Mouse (Mus musculus) midbrain, embryonic 15.5 days (tissue): ENCODE results near the gene Spata2. TPM values are rescaled to one million over a fixed set of nuclear protein-coding genes. Genes with fewer than 3 reads are reported as not detected.
A peak's percentile ranks its signal among the peaks of the same experiment; 100 is the strongest.

Experiments used
- ATAC-seq: fragments of 200-750 bp; cut with Nextera tagmentation; replicated peaks from 2 replicates; pipeline ENCODE4 v1.8.0; 2017; ENCODE audit warnings: moderate TSS enrichment
- H3K27ac ChIP-seq: fragments of 300-500 bp; sonication (generic); 2 replicates; pipeline ENCODE4 v1.5.1; 2015; ENCODE audit warnings: mild to moderate bottlenecking, inconsistent platforms
- H3K27me3 ChIP-seq: fragments of 300-500 bp; sonication (generic); replicated peaks from 2 replicates; pipeline ENCODE4 v1.6.1; 2015; ENCODE audit warnings: inconsistent platforms
- H3K36me3 ChIP-seq: fragments of 300-500 bp; sonication (generic); replicated peaks from 2 replicates; pipeline ENCODE4 v1.6.1; 2015; ENCODE audit warnings: inconsistent platforms
- H3K4me1 ChIP-seq: fragments of 300-500 bp; sonication (generic); 2 replicates; pipeline ENCODE4 v1.6.1; 2015; ENCODE audit warnings: inconsistent platforms
- H3K4me2 ChIP-seq: fragments of 300-500 bp; sonication (generic); 2 replicates; pipeline ENCODE4 v1.6.1; 2015; ENCODE audit warnings: inconsistent platforms, mild to moderate bottlenecking, moderate library complexity
- H3K4me3 ChIP-seq: fragments of 300-500 bp; sonication (generic); 2 replicates; pipeline ENCODE4 v1.5.1; 2015; ENCODE audit warnings: mild to moderate bottlenecking, inconsistent platforms
- H3K9ac ChIP-seq: fragments of 300-500 bp; sonication (generic); 2 replicates; pipeline ENCODE4 v1.6.1; 2015; ENCODE audit warnings: mild to moderate bottlenecking, inconsistent platforms
- H3K9me3 ChIP-seq: fragments of 300-500 bp; sonication (generic); 2 replicates; pipeline ENCODE4 v1.6.1; 2016; ENCODE audit warnings: inconsistent platforms
- WGBS: fragments of 180-500 bp; shearing (Covaris S2); methylation state at CpG from one replicate; pipeline ENCODE4 v1.1.7; 2015; ENCODE audit warnings: mixed read lengths; 5-methylcytosine and 5-hydroxymethylcytosine counted together
- polyA plus RNA-seq: library from polyadenylated mRNA; unstranded; fragments of >200 nt; fragmentation: Nextera tagmentation; extraction: Ambion mirVana; gene quantifications from 2 replicates; pipeline ENCODE4 v1.2.1, GENCODE M21; 2015

Spata2 gene
- polyA plus RNA-seq, 1 experiment from 2014 or later: 34.3 TPM

DNA sequence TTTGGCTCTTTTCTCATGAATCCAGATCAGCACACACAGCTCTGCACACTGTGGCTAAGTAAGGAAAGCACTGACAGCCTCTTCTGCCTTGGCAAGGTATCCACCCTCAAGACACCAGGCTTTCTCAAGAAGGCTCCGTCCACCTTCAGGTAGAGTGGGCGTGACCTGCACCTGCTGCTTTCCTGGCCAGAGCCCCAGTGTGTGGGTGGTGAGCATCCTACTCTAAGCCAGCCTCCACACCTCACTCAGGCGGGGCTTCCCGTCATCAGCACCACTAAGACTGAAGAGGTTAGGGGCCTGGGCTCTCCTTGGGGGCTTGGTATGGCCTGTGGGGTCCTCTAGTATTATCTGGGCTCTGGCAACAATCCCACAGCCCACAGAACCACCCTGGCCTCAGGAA, 6.1 kb downstream of the Spata2 start:
- WGBS: 92% methylated on average over 4 of the region's 4 CpGs
- Histone ChIP-seq H3K27me3 (no peaks in the 10 kb centered on the region), H3K4me1 (peaks cover 16% of the 10 kb centered on the region), H3K27ac (no peak overlapping the region), H3K9ac (no peak overlapping the region), H3K9me3 (no peaks in the 10 kb centered on the region), H3K4me2 (no peak overlapping the region), H3K4me3 (no peak overlapping the region), H3K36me3 (peaks cover 21% of the 10 kb centered on the region)
- ATAC-seq: no peak

DNA sequence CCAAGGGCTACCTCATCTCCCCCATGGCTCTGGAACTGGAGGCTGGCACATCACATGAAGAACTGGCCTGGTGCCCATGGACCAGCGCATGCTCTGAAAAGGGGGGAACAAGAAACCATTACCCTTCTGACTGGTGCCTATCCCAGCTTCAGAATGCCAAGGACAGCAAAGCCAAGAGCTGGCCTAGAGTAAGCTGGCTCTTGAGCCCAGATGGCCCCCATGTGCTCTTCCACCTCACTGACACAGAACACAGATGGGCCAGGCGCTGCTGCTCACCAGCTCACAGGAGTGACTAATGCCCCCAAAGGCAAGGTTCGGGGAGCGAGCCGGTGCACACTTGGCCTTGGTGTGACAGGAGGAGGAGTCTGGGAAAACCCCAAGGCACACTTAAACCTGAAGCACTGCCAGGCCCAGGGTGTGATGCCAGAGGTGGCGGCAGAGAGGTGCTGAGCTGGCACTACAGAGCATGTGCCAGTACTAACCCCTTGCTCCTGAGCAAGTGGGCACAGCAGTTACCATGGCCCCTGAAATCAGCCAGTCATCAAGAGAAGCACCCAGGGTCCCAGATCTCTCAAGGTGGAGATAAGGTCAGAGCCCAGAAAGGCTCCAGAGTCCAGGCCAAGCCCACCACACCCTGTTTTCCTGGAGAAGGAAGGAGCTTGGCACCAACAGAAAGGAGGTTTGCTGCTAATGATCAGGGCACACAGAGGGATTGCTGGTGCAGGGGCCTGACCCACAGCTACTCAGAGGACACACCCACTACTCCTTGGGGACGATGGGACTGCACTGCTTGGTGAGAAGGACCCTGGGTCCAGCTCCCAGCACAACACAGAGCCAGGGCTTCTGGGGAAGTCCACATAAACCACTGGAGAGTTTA, 6.9 kb downstream of the Spata2 start:
- no peak overlapping the region for H3K27ac ChIP-seq
- no peaks in the 10 kb centered on the region for H3K27me3 ChIP-seq
- peaks cover 8% of the 10 kb centered on the region for H3K4me1 ChIP-seq
- ATAC-seq: peak; percentile 56; the same call in 1 of the 2 replicates
- H3K4me2 ChIP-seq: no peak overlapping the region
- no peak overlapping the region for H3K9ac ChIP-seq
- no peak overlapping the region for H3K4me3 ChIP-seq
- WGBS: 87% methylated on average over 7 of the region's 7 CpGs
- no peaks in the 10 kb centered on the region for H3K9me3 ChIP-seq
- H3K36me3 ChIP-seq: peaks cover 21% of the 10 kb centered on the region

DNA sequence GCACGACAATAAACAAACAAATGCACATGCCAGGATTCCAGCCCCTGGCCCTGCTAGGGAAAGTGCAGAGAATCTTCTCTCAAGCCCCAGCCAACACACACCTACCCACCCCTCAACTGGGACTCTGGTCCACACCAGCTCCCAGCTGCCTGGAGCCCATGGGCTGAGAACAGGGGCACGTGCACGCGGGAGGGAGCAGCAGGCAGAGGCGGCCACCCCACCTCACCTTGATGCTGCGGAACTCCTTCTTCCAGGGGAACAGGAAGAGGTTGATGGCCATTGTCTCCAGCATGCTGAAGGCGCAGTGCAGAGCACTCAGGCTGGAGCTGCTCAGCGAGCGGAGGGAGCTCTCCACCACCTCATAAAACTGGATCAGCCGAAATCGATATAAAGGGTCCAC, 7.8 kb downstream of the Spata2 start:
- Histone ChIP-seq H3K27ac (no peak overlapping the region), H3K27me3 (no peaks in the 10 kb centered on the region), H3K36me3 (peaks cover 21% of the 10 kb centered on the region), H3K9ac (no peak overlapping the region), H3K4me1 (0 out of 2 replicates have a peak, but pooled peaks cover 3% of the 10 kb centered on the region), H3K9me3 (no peaks in the 10 kb centered on the region), H3K4me3 (no peak overlapping the region), H3K4me2 (no peak overlapping the region)
- 88% methylated on average over 11 of the region's 11 CpGs for WGBS
- no peak for ATAC-seq

- Histone ChIP-seq H3K36me3 (peaks cover 21% of the 10 kb centered on the region), H3K27ac (no peak overlapping the region), H3K27me3 (no peaks in the 10 kb centered on the region), H3K9ac (no peak overlapping the region), H3K4me2 (no peak overlapping the region), H3K4me3 (no peak overlapping the region), H3K4me1 (0 out of 2 replicates have a peak, but pooled peaks cover 3% of the 10 kb centered on the region), H3K9me3 (no peaks in the 10 kb centered on the region)
- no peak for ATAC-seq
- 96% methylated on average over 24 of the region's 24 CpGs for WGBS
Observed at GRCm38 (mm10) chr2:167483827-167484410, 8.8 kb downstream of the Spata2 start.

DNA sequence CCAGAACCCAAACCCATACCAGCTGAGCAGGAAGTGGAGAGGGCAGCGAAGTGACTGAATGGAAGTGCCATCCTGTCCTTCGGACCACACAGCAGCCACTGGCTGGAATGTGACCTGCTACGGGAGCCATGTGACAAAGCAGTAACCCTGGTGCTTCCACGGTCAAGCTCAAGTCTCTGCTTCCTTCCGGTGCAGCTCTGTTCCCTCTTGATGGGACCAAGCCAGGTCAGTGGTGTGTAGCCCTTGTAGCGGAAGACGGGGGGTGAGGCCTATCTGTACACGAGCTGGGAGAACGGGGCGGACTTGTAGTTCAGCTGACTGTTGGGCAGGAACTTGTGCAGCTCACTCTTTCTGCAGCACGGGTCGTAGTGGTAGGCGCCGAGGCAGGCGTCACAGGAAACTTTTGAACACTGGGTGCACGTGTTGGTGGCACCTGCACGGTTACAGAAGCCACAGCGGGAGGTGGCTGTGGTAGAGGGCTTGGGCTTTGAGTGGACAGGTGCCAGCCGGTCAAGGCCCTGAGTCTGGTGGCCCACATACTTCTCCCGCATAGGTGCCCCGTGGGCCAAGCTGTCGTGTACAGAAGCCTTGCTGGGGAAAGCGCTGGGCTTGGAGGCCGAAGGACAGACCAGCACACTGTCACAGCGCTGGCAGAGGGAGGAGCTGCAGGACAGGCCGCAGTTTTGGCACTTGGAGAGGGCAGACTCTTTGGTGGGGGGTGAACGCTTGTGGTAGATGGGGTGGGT, 9.4 kb downstream of the Spata2 start:
- Histone ChIP-seq H3K27ac (no peak overlapping the region), H3K4me3 (no peak overlapping the region), H3K27me3 (no peaks in the 10 kb centered on the region), H3K4me1 (0 out of 2 replicates have a peak, but pooled peaks cover 3% of the 10 kb centered on the region), H3K9ac (no peak overlapping the region), H3K4me2 (no peak overlapping the region), H3K36me3 (peaks cover 21% of the 10 kb centered on the region), H3K9me3 (no peaks in the 10 kb centered on the region)
- no peak for ATAC-seq
- WGBS: 95% methylated on average over 27 of the region's 27 CpGs

GRCm38 (mm10) chr2:167482681-167483080, 10.0 kb downstream of the Spata2 start:
- WGBS: 83% methylated on average over 4 of the region's 4 CpGs
- H3K4me1 ChIP-seq: 0 out of 2 replicates have a peak, but pooled peaks cover 3% of the 10 kb centered on the region
- H3K9ac ChIP-seq: no peak overlapping the region
- no peak overlapping the region for H3K27ac ChIP-seq
- no peak overlapping the region for H3K4me3 ChIP-seq
- H3K4me2 ChIP-seq: no peak overlapping the region
- ATAC-seq: no peak
- peaks cover 21% of the 10 kb centered on the region for H3K36me3 ChIP-seq
- no peaks in the 10 kb centered on the region for H3K9me3 ChIP-seq
- no peaks in the 10 kb centered on the region for H3K27me3 ChIP-seq

GRCm38 (mm10) chr2:167479501-167479900, 13.2 kb downstream of the Spata2 start:
- no peaks in the 10 kb centered on the region for H3K9me3 ChIP-seq
- H3K27me3 ChIP-seq: no peaks in the 10 kb centered on the region
- H3K4me3 ChIP-seq: no peak overlapping the region
- H3K4me1 ChIP-seq: peaks cover 17% of the 10 kb centered on the region
- no peak overlapping the region for H3K27ac ChIP-seq
- ATAC-seq: no peak
- H3K9ac ChIP-seq: no peak overlapping the region
- no peak overlapping the region for H3K4me2 ChIP-seq
- peaks cover 20% of the 10 kb centered on the region for H3K36me3 ChIP-seq
- 97% methylated on average over 1 of the region's 1 CpGs for WGBS

DNA sequence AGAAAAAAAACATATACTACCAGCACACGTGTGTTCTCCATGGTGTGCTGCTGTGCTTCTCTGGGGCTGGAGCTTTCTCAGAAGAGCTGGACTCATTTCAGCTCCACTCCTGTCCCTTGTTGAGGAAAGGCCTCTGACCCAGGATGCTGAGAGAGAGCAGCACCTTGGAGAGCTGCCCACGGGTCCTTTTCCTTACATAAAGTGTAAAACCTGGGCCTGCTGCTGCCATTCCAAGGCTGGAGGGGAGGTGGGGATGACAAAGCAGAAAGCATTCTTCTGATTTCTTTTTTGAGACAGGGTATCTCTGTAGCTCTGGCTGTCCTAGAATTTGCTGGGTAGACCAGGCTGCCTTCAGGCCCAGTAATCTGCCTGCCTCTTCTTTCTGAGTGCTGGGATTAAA, 14.6 kb downstream of the Spata2 start:
- no peaks in the 10 kb centered on the region for H3K27me3 ChIP-seq
- no peak overlapping the region for H3K4me3 ChIP-seq
- 47% methylated on average over 2 of the region's 2 CpGs for WGBS
- peaks cover 17% of the 10 kb centered on the region for H3K4me1 ChIP-seq
- no peak overlapping the region for H3K4me2 ChIP-seq
- H3K27ac ChIP-seq: no peak overlapping the region
- no peak for ATAC-seq
- no peaks in the 10 kb centered on the region for H3K9me3 ChIP-seq
- H3K9ac ChIP-seq: no peak overlapping the region
- H3K36me3 ChIP-seq: peaks cover 13% of the 10 kb centered on the region

DNA sequence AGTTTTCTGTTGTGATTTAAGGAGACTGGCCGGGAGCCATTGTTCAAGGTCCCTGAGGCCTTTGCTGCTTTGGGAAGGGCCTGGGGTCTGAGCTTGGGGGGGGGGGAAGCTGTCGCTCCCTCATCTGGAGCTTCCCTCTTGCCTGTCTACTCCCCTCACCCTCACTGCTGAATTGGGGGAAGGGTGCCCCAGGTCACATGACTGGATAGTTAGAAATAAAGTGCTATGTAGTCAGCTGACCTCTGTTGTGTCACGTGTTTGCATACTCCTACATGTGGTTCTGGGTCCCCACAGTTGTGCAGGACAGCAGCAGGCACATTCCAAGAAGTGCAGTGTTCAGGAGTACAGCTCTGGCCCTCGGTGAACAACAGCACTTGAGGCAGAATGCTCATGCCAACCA, 15.9 kb downstream of the Spata2 start:
- Histone ChIP-seq H3K4me3 (no peak overlapping the region), H3K9ac (no peak overlapping the region), H3K9me3 (no peaks in the 10 kb centered on the region), H3K4me1 (peaks cover 17% of the 10 kb centered on the region), H3K27ac (peak overlapping the region; percentile 77), H3K27me3 (no peaks in the 10 kb centered on the region), H3K36me3 (peaks cover 3% of the 10 kb centered on the region; the same call in 1 of the 2 replicates), H3K4me2 (no peak overlapping the region)
- ATAC-seq: no peak
- 64% methylated on average over 4 of the region's 4 CpGs for WGBS

DNA sequence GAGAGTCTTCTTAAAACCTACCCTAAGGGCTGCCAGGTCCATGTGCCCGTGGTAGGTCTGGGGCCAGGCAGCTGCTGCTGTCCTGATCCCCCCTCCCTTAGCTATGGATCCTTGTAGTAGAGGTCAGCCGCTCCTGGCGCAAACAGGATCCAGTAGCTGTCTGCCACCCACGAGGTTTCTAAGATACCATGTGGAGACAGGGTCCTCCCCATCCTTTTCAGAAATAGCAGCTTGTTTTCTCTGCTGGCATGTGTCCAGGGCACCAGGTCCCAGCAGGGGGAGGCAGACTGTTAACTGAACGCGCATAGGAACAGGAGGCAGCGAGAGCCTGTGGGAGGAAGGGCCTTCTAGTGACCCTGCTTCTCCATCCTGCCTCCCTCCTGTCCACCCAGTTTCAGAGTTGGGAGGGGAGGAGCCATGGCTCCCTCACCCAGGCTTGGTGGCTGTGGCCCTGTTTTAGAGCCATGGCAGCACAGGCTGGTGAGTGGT, 16.4 kb downstream of the Spata2 start:
- WGBS: 15% methylated on average over 7 of the region's 7 CpGs
- Histone ChIP-seq H3K27ac (peak overlapping the region; percentile 77), H3K4me2 (no peak overlapping the region), H3K4me1 (peaks cover 17% of the 10 kb centered on the region), H3K4me3 (no peak overlapping the region), H3K9me3 (no peaks in the 10 kb centered on the region), H3K36me3 (peaks cover 3% of the 10 kb centered on the region; the same call in 1 of the 2 replicates), H3K27me3 (no peaks in the 10 kb centered on the region), H3K9ac (no peak overlapping the region)
- ATAC-seq: peak; percentile 80

DNA sequence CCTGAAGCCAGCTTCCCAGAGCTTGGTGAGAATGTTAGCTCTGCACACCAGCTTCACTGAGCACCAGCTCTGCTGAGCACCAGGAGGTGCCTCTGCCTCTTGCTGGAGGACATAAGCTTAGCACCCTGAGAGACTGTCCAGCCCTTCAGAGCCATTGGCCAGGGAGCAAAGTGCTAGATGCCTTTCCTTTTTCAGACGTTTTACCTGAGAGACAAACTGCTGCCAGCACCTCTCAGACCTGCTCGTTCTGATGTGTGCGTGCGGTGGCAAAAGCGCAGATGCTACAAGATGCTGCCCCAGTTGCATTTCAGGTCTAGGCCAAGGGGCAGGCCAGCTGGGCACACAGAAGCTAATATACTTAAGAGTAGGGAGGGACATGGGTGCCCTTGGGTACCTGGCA, 17.1 kb downstream of the Spata2 start:
- Histone ChIP-seq H3K27ac (peak overlapping the region; percentile 77), H3K27me3 (no peaks in the 10 kb centered on the region), H3K9me3 (no peaks in the 10 kb centered on the region), H3K9ac (no peak overlapping the region), H3K4me3 (no peak overlapping the region), H3K4me1 (peaks cover 17% of the 10 kb centered on the region), H3K36me3 (peaks cover 5% of the 10 kb centered on the region; the same call in 1 of the 2 replicates), H3K4me2 (no peak overlapping the region)
- ATAC-seq: no peak
- 81% methylated on average over 5 of the region's 5 CpGs for WGBS

DNA sequence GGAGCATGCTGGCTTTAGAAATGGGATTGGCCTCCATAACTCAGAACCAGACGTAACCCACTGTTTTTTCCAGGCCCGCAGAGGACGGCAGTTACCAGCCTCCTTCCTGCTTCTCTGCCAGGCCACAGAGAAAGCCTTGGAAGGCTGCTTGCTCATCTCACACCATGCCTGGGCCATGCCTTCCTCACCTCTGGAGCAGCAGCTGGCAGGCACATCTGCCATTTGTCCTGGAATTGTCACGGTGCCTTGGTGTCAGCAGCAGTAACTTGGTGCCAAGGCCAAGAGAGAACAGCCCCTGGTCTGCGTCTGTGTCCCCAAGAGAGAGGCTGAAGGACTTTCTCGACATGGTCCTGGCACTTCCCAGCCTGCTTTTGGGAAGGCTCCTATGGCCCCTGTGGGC, 18.5 kb downstream of the Spata2 start:
- Histone ChIP-seq H3K27ac (no peak overlapping the region), H3K27me3 (no peaks in the 10 kb centered on the region), H3K9me3 (no peaks in the 10 kb centered on the region), H3K4me1 (peaks cover 17% of the 10 kb centered on the region), H3K4me3 (no peak overlapping the region), H3K9ac (no peak overlapping the region), H3K4me2 (no peak overlapping the region), H3K36me3 (peaks cover 13% of the 10 kb centered on the region; the same call in 1 of the 2 replicates)
- ATAC-seq: no peak
- WGBS: 89% methylated on average over 6 of the region's 6 CpGs
